Mouse (Mus musculus) erythroblast, adult 5-6 weeks (primary cell): Measurements from ENCODE around the gene Igfbp6. TPM values are rescaled to one million over a fixed set of nuclear protein-coding genes. Genes with fewer than 3 reads are reported as not detected.

Experiments
- ATAC-seq: replicated peaks from 2 replicates; pipeline ENCODE4 v1.8.0; 2016; ENCODE audit warnings: moderate number of reproducible peaks, mild to moderate bottlenecking, moderate TSS enrichment, inconsistent platforms; ENCODE audit not compliant: poor library complexity, low FRiP score, severe bottlenecking
- total RNA-seq, 2 experiments: library from RNA; stranded (forward) in 1 of 2; stranded (reverse) in 1 of 2; fragments of 150-400 nt in 1 of 2; fragments of 200-764, 138-1000 nt in 1 of 2; gene quantifications; 2 replicates each; pipeline versions ENCODE4 v1.2.3 to v1.2.4; 2015 to 2017; ENCODE audit warnings: low replicate concordance in 2 of 2

The Igfbp6 gene
- total RNA-seq, 2 experiments from 2014 or later, result not detected

DNA sequence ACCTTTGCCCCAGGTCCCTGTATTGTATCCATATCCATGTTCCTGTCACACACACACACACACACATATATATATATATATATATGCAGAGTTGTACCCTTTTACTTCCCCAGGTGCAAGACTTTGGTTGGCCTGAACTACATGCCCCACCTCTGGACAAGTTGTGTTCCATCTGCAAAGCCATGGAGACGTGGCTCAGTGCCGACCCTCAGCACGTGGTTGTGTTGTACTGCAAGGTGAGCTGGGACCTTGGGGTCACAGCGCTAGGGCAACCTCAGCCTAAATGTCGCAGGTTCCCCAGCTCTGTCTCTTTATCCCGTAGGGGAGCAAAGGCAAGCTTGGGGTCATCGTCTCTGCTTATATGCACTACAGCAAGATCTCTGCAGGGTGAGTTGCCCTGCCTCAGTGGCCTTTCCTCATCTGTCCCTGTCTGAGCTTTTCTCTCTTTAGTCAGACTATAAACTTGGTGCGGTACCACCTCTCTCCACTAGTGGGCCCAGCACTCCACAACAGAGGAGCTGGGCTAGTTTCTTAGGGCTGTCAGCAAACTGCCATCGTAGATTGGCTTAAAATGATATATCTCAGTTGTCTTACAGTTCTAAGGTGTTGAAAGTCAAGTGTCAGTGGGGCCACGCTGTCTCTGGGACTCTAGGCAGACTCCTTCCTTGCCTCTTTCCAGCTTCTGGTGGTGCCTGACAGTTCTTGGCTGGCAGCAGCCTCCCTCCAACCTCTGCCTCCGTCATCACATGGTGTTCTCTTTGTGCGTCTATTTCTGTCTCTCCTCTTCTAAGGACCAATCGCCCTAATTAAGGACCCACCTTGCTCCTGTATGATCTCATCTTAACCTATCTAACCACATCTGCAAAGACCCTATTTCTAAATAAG is 36.2 kb upstream of the Igfbp6 start:
- ATAC-seq, result peak; percentile 65

DNA sequence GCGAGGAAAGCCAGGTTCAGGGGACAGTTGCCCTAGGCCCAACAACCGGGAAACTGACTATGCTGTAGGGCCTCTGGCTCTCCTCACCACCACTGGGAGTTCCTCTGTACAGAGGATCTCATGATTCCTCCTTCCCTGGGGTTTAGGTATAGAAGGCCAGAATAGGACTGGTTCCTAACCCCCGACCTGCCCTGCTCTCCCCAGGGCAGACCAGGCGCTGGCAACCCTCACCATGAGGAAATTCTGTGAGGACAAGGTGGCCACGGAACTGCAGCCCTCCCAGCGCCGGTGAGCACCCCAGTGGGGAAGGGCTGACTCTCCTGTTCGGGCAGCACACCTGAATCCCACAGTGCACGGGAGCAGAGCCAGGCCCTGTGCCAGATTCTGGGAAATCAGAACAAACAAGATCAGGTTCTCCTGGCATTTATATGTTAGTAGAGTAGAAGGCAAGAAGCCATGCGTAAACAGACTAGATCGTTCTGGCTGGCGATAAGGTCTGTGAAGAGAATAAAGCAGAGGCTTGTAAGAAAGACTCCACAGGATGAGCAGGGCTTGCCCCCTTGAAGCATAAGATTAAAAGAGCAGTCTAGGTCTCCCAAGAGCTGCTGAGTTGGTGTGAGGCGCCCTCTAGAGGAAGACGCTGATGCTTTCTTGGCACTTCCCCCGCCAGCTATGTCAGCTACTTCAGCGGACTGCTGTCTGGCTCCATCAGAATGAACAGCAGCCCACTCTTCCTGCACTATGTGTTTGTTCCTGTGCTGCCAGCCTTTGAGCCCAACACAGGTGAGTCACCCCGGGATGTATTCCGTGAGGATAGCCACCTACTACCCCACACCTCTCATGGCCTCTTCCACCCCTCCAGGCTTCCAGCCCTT is 35.3 kb upstream of the Igfbp6 start:
- no peak for ATAC-seq

- ATAC-seq, result no peak
These were observed 33.9 kb upstream of the Igfbp6 start for GRCm38 (mm10) chr15:102110271-102110670.

DNA sequence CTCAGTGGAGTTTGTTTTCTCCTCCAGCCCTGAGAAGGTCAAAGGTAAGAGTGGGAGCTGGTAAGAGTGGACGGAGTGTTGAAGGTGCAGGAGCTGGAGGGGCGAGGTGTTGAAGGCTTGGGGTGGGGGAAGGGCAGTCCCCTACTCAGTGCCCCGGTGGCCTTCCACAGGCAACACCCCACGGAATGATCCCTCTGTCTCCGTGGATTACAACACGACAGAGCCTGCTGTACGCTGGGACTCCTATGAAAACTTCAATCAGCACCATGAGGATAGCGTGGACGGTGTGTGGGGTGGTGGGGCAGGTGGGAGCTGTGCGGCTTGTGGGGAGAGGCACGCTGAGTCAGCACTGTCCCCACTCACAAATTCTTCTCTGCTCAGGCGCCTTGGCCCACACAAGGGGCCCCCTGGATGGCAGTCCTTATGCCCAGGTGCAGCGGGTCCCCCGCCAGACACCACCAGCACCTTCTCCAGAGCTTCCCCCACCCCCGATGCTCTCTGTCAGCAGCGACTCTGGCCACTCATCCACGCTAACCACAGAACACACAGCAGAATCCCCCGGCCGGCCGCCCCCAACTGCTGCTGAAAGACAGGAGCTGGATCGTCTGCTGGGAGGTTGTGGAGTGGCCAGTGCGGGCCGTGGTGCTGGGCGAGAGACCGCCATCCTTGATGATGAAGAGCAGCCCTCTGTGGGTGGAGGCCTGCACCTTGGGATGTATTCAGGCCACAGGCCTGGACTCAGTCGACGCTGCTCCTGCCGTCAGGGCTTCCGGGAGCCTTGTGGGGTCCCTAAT is 33.3 kb upstream of the Igfbp6 start:
- ATAC-seq, result no peak

DNA sequence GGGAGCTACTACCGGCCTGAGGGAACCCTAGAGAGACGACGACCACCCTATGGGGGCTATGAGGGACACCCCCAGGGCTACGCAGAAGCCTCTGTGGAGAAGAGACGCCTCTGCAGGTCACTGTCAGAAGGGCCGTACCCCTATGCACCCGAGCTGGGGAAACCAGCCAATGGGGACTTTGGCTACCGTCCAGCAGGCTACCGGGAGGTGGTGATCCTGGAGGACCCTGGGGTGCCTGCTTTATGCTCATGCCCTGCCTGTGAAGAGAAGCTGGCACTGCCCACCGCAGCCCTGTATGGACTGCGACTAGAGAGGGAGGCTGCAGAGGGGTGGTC is 32.7 kb upstream of the Igfbp6 start:
- ATAC-seq, result no peak

- ATAC-seq, result no peak
These were observed 32.0 kb upstream of the Igfbp6 start for GRCm38 (mm10) chr15:102112181-102112580.

- ATAC-seq, result no peak
These were observed 31.3 kb upstream of the Igfbp6 start for GRCm38 (mm10) chr15:102112827-102113226.

DNA sequence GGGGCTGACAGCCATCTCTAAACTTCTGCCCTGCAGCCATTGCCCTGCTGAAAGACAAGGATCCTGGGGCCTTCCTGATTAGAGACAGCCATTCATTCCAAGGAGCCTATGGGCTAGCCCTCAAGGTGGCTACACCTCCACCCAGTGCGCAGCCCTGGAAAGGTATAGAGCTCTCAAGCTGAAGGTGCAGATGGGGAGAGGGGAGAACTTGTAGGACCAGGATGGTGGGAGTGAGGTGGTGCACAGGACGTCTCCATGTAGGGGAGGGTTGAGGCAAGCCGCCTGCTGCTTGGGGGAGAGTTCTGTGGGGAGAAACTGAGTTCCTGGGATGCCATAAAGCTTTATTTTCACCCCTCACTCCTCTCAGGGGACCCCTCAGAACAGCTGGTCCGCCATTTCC is 30.5 kb upstream of the Igfbp6 start:
- ATAC-seq, result no peak

GRCm38 (mm10) chr15:102114651-102115260 is 29.4 kb upstream of the Igfbp6 start:
- no peak for ATAC-seq

DNA sequence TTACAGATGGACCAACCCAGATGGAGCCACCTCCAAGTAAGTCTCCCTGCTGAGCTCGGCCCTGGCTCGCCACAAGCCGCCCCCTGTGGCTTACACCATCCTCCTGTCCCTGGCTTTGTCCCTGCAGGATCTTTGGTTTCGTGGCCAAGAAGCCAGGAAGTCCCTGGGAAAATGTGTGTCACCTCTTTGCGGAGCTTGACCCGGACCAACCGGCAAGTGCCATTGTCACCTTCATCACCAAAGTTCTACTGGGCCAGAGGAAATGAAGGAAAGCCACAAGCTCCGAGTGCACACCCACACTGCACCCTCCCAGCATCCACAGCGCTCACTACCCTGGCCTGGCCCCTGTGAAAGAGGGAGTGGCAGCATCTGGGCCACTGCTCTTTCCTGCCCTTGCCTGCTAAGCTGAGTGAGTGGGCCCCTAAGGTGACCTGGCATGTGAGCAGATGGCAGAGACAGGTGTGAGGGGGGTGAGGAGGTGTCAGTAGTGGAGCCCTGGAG is 28.4 kb upstream of the Igfbp6 start:
- no peak for ATAC-seq

- ATAC-seq, result no peak
These were observed 27.3 kb upstream of the Igfbp6 start for GRCm38 (mm10) chr15:102116753-102117415.

DNA sequence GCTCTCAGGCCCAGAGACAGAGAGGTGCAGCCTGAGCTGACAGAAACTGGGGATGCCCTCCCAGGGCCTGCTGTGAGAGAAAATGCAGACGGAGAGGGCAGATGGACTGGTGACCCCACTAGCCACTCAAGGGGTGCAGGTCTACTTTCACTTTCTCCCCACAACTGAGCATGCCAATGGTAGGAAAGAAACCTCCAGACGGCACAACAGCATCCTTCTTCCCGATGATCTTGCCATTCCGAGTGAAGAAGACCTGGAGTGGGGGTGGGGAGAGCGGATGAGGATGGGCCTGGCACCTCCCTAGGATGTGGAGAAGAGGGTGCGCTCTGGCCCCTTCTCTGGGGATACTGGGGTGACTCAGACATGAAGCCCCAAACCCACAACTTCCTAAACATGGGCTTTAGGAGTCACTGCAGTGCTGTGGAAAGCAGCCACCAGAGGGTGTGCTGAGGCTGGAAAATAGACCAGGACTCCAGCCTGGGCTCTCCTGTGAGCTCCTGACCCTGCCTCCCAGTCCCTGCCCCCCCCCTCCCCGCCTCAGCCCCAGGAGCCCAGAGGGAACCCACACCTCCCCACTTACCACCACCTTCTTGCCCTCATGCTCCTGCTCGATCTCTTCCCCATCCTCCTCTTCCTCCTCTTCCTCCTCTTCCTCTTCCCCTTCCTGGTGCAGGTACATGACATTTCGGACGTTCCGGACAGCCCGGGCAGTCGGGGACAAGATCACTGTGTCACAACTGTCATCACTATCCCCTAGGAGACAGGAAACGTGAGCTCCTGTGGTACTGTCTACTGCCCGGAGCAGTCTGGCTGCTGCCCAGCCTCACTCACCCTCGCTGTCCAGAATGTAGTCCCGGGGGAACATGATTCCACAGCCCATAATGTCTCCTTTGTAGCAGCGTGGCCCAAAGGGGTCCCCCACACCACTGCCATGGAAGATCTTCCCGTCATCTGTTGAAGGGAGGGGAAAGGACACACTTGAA is 26.4 kb upstream of the Igfbp6 start:
- ATAC-seq, result no peak

GRCm38 (mm10) chr15:102118591-102118990 is 25.6 kb upstream of the Igfbp6 start:
- no peak for ATAC-seq

DNA sequence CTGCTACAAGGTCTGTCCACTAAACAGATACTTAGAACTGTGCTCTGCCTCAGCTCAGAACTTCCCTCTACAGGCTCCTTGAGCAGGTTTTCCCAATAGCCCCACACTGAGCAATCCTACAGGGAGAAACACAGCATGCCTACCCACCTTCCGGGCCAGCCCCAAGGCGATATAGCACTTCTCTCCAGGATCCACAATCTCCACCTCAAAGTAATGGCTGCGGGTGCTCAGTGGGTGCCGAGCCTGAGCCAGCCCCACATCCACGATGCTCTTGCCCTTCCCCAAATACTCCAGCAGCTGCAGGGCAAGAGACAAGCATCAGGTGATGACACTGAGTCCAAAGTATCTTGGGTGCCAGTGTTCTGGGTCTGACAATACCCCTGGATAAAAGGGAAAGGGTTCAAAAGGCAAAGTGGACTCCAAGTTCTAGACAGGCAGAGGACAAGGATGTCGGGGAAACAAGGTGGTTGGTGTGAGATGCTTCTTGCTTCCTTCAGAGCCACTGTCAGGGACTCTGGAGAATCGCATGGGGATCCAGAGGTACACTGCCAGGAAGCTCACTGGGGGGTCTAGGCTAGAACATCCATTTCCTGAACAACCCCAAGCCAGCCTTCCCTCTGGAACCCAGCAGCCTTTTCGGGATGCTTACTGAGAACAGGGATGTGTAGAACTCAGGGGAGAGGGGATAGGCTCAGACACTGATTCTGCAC is 24.9 kb upstream of the Igfbp6 start:
- no peak for ATAC-seq

GRCm38 (mm10) chr15:102119831-102120170 is 24.4 kb upstream of the Igfbp6 start:
- no peak for ATAC-seq

DNA sequence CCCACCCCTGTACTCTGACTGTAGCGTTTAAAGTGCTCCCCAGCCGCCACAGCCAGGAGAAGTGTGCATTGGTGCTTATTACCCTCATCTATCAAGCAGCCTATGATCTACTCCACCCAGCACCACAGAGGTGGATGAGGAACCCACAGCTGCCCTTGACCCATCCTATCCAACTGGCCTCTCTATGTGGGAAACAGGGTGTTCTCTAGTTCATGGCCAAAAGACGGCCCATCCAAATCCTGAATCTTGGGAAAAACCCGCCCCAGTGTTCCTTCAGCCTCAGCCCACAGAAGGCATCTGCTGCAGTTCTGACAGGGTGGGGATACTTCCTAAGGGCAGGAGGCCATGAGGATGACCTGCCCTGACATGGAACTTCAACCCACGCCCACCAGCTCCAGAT is 23.6 kb upstream of the Igfbp6 start:
- no peak for ATAC-seq

- no peak for ATAC-seq
These were observed 17.9 kb upstream of the Igfbp6 start for GRCm38 (mm10) chr15:102126303-102126702.
